In the genomic region with DNA sequence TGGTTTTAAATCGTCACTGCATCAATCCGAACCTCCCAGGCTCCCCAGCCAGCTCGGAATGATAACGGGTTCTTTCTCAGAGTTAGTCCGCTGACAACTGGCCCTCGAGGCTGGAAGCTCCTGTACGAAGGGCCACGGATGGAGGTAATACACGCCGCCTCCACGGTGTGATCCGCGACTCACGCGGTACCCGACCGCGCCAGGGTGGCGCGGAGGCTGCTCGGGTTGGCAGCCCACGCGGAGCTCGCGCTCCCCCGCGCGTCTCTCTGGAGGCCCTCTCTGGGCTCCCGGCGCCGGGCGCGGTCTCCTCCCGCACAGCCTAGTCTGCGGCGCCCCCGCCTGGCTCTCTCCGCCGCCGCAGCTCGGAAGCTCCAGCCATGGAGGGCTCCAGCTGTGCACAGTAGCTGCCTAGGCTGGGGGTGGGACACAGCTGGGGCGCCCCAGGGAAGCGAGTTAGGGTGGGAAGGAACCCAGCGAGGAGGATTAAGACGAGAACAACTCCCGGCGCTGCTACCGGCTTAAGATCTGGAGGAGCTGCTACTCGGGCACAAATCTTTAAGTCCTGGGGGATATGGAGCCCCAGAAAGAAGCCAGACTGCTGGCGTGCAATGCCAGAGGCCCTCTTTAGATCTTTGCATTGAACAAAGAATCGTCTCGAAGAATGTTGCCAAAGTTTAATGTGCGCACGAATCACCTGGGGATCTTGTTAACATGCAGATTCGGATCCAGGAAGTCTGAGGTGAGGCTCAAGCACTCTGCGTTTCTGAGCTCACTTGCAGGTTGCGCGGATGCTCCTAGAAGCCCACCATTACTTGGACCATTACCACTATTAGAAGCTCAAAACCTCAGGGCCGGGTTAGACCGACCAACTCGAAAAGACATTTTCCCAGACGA, we compare ENCODE assay signal across 9 mouse cellular contexts. TPM values are rescaled to one million over a fixed set of nuclear protein-coding genes. Genes with fewer than 3 reads are reported as not detected.
DNase-seq lines count a peak whose midpoint lies in the region; ATAC-seq and TF ChIP-seq lines count a peak whose summit lies in the region.
"Had no signal": no experiment of that assay in that cellular context is flagged by ENCODE, and none has a peak within 500 bp of the region (broad histone marks: within the 10 kb centered on the region; RNA-seq: fewer than 3 reads in every experiment).

No protein-coding gene starts in this region.

- peaks cover 74% of the 10 kb centered on the region for H3K27me3 ChIP-seq in forebrain, embryonic 13.5 days
- H3K27me3 ChIP-seq in testis, adult 2 months (ENCODE audit: control insufficient read depth, insufficient read depth, low read length) = peaks cover 6% of the 10 kb centered on the region

- peak; percentile 91 for ATAC-seq in forebrain, embryonic 13.5 days
- 0 out of 2 replicates have a peak, but pooled peaks have one; percentile 21 for ATAC-seq in megakaryocyte, adult 5-6 weeks (ENCODE audit: poor library complexity, severe bottlenecking)

- H3K27ac ChIP-seq in forebrain, embryonic 13.5 days = no peak overlapping the region
- H3K27ac ChIP-seq in testis, adult 2 months (ENCODE audit: control insufficient read depth, insufficient read depth, low read depth, low read length) = no peak overlapping the region

- no peaks in the 10 kb centered on the region for H3K36me3 ChIP-seq in forebrain, embryonic 13.5 days (ENCODE audit: poor library complexity, severe bottlenecking)
- H3K36me3 ChIP-seq in testis, adult 2 months (ENCODE audit: control insufficient read depth, insufficient read depth, low read length) = no peaks in the 10 kb centered on the region

- H3K4me2 ChIP-seq in forebrain, embryonic 13.5 days = peak overlapping the region; percentile 72

- 0 out of 2 replicates have a peak overlapping the region, but pooled peaks have one; percentile 21 for H3K9ac ChIP-seq in forebrain, embryonic 13.5 days

- H3K4me3 ChIP-seq in forebrain, embryonic 13.5 days = peak overlapping the region; percentile 40
- peak overlapping the region; percentile 43 for H3K4me3 ChIP-seq in testis, adult 2 months (ENCODE audit: control insufficient read depth, low read depth, low read length)

- TF ChIP-seq POLR2A in testis, adult 2 months (IDR thresholded peaks at IDR 0.05; ENCODE audit: control insufficient read depth, low read depth, low read length) = no peak

- no peaks in the 10 kb centered on the region for H3K9me3 ChIP-seq in forebrain, embryonic 13.5 days (replicated peaks)

- H3K4me1 ChIP-seq in forebrain, embryonic 13.5 days = peaks cover 23% of the 10 kb centered on the region
- H3K4me1 ChIP-seq in testis, adult 2 months (ENCODE audit: control insufficient read depth, insufficient read depth, low read length) = peaks cover 13% of the 10 kb centered on the region

- intact Hi-C loops in heart, postnatal 14 days (cut with DNase I) = loop anchor here (2.0 to 5.0 kb wide), 4 partner anchors 153 to 703 kb away; no protein-coding TSS in a partner anchor

- WGBS in forebrain, embryonic 13.5 days = under 1% methylated on average over 62 of the region's 62 CpGs

- TF ChIP-seq CTCF in testis, adult 2 months (IDR thresholded peaks at IDR 0.05; ENCODE audit: control insufficient read depth, insufficient read depth, insufficient replicate concordance, low read depth, low read length) = 0 out of 2 replicates have a peak, but pooled peaks have one; percentile 3

- peak; percentile 7 for DNase-seq in CD4-positive helper T cell, adult 2 months (ENCODE audit: low read depth, low spot score)
- peak; percentile 11 for DNase-seq in adrenal gland, adult 8-10 months
- peak; percentile 89 to 91 for DNase-seq in heart, postnatal 14 days
- DNase-seq in kidney, postnatal 25 days = peak; percentile 70 to 85
- DNase-seq in layer of hippocampus, adult 8-10 months (ENCODE audit: low spot score in 2 of 2) = no peak

RNA-seq across cellular contexts. Expression of gene Mecom, which starts 32.7 kb away (rescaled TPM):
- total RNA-seq in adrenal gland, adult 8-10 months (2022) = 1 to 10 TPM; 5.9 to 8.9 (median 6.3) TPM
- polyA plus RNA-seq in forebrain, embryonic 13.5 days (2015; fragmentation: Nextera tagmentation; extraction: Ambion mirVana) = 3.7 and 5.0 TPM in 2 replicates
- total RNA-seq in heart, postnatal 14 days (2021) = 10 to 100 TPM; 21.8 to 28.1 TPM
- total RNA-seq in megakaryocyte, adult 5-6 weeks (2015) = 0.07 TPM in 1 of 2 replicates, not detected in the other
- not detected in 2 replicates for total RNA-seq in megakaryocyte, adult 5-6 weeks (2017)
- polyA plus RNA-seq in testis, adult 2 months (2012; rRNA removed) = 0.19 and 0.26 TPM in 2 replicates
- total RNA-seq in layer of hippocampus, adult 8-10 months (2022) = 1 to 10 TPM; 2.2 to 5.5 (median 4.5) TPM
- total RNA-seq: neutrophil, adult 5-6 weeks had no signal

Comparison
In these comparisons a context has a peak if more than half of its experiments do, and no peak if none do; other contexts are left out.
1. DNase-seq: peak in CD4-positive helper T cell, adult 2 months (single experiment), adrenal gland, adult 8-10 months (single experiment), heart, postnatal 14 days (2 of 2) and kidney, postnatal 25 days (2 of 2); none in layer of hippocampus, adult 8-10 months (0 of 2).